Mouse (Mus musculus) CH12.LX (cell line): ENCODE measurements around the gene C130032M10Rik. TPM values are rescaled to one million over a fixed set of nuclear protein-coding genes. Genes with fewer than 3 reads are reported as not detected.

Experiments used
- DNase-seq: peaks from one replicate; pipeline ENCODE4 v3.0.0-alpha.2; 2013; ENCODE audit errors: extremely low read depth
- H3K27ac ChIP-seq: 2 replicates; pipeline ENCODE4 v1.5.1; 2012; ENCODE audit warnings: low read depth, mild to moderate bottlenecking, control low read depth, moderate library complexity; ENCODE audit not compliant: insufficient read depth
- H3K27me3 ChIP-seq: replicated peaks from 2 replicates; pipeline ENCODE3; 2012; ENCODE audit warnings: inconsistent platforms
- H3K36me3 ChIP-seq, 2 experiments: replicated peaks in 1 of 2; 2 replicates each; pipeline versions ENCODE3 to v1.6.1; 2012; ENCODE audit warnings: inconsistent platforms in 1 of 2, low read length in 1 of 2, mild to moderate bottlenecking in 1 of 2, mixed read lengths in 1 of 2, moderate library complexity in 1 of 2; ENCODE audit not compliant: control insufficient read depth in 1 of 2, insufficient read depth in 1 of 2
- H3K4me1 ChIP-seq, 2 experiments: 2 replicates each; pipeline ENCODE4 v1.6.1; 2012; ENCODE audit warnings: inconsistent platforms in 1 of 2, moderate library complexity in 1 of 2; ENCODE audit not compliant: insufficient read depth in 2 of 2, control insufficient read depth in 1 of 2
- H3K4me2 ChIP-seq: 2 replicates; pipeline ENCODE4 v1.6.1; 2012; ENCODE audit warnings: low read depth, mild to moderate bottlenecking, control low read depth; ENCODE audit not compliant: poor library complexity, insufficient read depth, severe bottlenecking
- H3K4me3 ChIP-seq, 3 experiments: fragments of 150-350 bp in 1 of 3; sonication (generic) in 1 of 3; replicated peaks in 1 of 3; 2 replicates each; pipeline versions ENCODE3 to v1.5.1; 2011 to 2012; ENCODE audit warnings: low read depth in 2 of 3, low read length in 2 of 3, mild to moderate bottlenecking in 2 of 3, moderate library complexity in 2 of 3, control low read depth in 1 of 3, improper control_type of control experiment in 1 of 3, inconsistent platforms in 1 of 3, mixed read lengths in 1 of 3; ENCODE audit not compliant: poor library complexity in 1 of 3
- H3K79me2 ChIP-seq: replicated peaks from 2 replicates; pipeline ENCODE4 v1.6.1; 2012; ENCODE audit warnings: mild to moderate bottlenecking, moderate library complexity; ENCODE audit not compliant: control insufficient read depth, poor library complexity, insufficient read depth, severe bottlenecking; ENCODE audit errors: extremely low read depth
- H3K9ac ChIP-seq: 2 replicates; pipeline ENCODE4 v1.6.1; 2012; ENCODE audit warnings: low read depth, mild to moderate bottlenecking, control low read depth, moderate library complexity; ENCODE audit not compliant: insufficient read depth
- H3K9me3 ChIP-seq: replicated peaks from 2 replicates; pipeline ENCODE3; 2012; ENCODE audit warnings: low read length, inconsistent platforms, mixed read lengths
- BHLHE40 ChIP-seq: IDR thresholded peaks from 2 replicates; pipeline ENCODE4 v1.6.1; 2011; ENCODE audit warnings: mild to moderate bottlenecking, low read depth, low read length, improper control_type of control experiment
- CHD1 ChIP-seq: IDR thresholded peaks from 2 replicates; pipeline ENCODE4 v1.6.1; 2012; ENCODE audit warnings: low read depth, low read length, improper control_type of control experiment, inconsistent platforms
- CHD2 ChIP-seq: IDR thresholded peaks from 2 replicates; pipeline ENCODE4 v1.6.1; 2011; ENCODE audit warnings: low read length, improper control_type of control experiment
- CTCF ChIP-seq, 2 experiments: IDR thresholded peaks in 1 of 2; conservative IDR thresholded peaks in 1 of 2; 2 replicates each; pipeline ENCODE4 v1.5.1; 2011 to 2012; ENCODE audit warnings: low read depth in 2 of 2, low read length in 2 of 2, improper control_type of control experiment in 1 of 2, inconsistent platforms in 1 of 2, mild to moderate bottlenecking in 1 of 2, moderate library complexity in 1 of 2
- E2F4 ChIP-seq: IDR thresholded peaks from 2 replicates; pipeline ENCODE4 v1.6.1; 2011; ENCODE audit warnings: low read depth, low read length, improper control_type of control experiment; ENCODE audit not compliant: insufficient replicate concordance
- ELF1 ChIP-seq: IDR thresholded peaks from 2 replicates; pipeline ENCODE4 v1.6.1; 2014; ENCODE audit warnings: low read depth, mild to moderate bottlenecking, inconsistent platforms, low read length, improper control_type of control experiment
- EP300 ChIP-seq: IDR thresholded peaks from 2 replicates; pipeline ENCODE4 v1.6.1; 2011; ENCODE audit warnings: low read length, improper control_type of control experiment
- ETS1 ChIP-seq: conservative IDR thresholded peaks from 2 replicates; pipeline ENCODE4 v1.6.1; 2012; ENCODE audit warnings: low read depth, mild to moderate bottlenecking, inconsistent platforms, low read length, improper control_type of control experiment, moderate library complexity
- HCFC1 ChIP-seq: IDR thresholded peaks from 2 replicates; pipeline ENCODE4 v1.6.1; 2012; ENCODE audit warnings: low read depth, mild to moderate bottlenecking, inconsistent platforms, low read length, improper control_type of control experiment
- IRF4 ChIP-seq: IDR thresholded peaks from 2 replicates; pipeline ENCODE4 v1.6.1; 2014; ENCODE audit warnings: low read depth, mild to moderate bottlenecking, inconsistent platforms, low read length, improper control_type of control experiment
- JUN ChIP-seq: IDR thresholded peaks from 2 replicates; pipeline ENCODE4 v1.6.1; 2011; ENCODE audit warnings: low read depth, mild to moderate bottlenecking, low read length, improper control_type of control experiment, moderate library complexity; ENCODE audit not compliant: insufficient read depth
- JUND ChIP-seq: conservative IDR thresholded peaks from 2 replicates; pipeline ENCODE4 v1.6.1; 2011; ENCODE audit warnings: low read depth, low read length, improper control_type of control experiment
- KAT2A ChIP-seq: IDR thresholded peaks from 2 replicates; pipeline ENCODE4 v1.6.1; 2012; ENCODE audit warnings: low read length, improper control_type of control experiment, inconsistent platforms; ENCODE audit not compliant: insufficient replicate concordance
- MAFK ChIP-seq: IDR thresholded peaks from 2 replicates; pipeline ENCODE4 v1.6.1; 2011; ENCODE audit warnings: low read length, improper control_type of control experiment; ENCODE audit not compliant: insufficient replicate concordance
- MAX ChIP-seq: IDR thresholded peaks from 2 replicates; pipeline ENCODE4 v1.6.1; 2011; ENCODE audit warnings: low read length, improper control_type of control experiment
- MAZ ChIP-seq: IDR thresholded peaks from 2 replicates; pipeline ENCODE4 v1.6.1; 2012; ENCODE audit warnings: low read depth, mild to moderate bottlenecking, inconsistent platforms, low read length, improper control_type of control experiment, moderate library complexity
- MEF2A ChIP-seq: IDR thresholded peaks from 2 replicates; pipeline ENCODE4 v1.6.1; 2014; ENCODE audit warnings: low read depth, mild to moderate bottlenecking, inconsistent platforms, low read length, improper control_type of control experiment, borderline replicate concordance
- MXI1 ChIP-seq: IDR thresholded peaks from 2 replicates; pipeline ENCODE4 v1.6.1; 2011; ENCODE audit warnings: mild to moderate bottlenecking, low read depth, low read length, improper control_type of control experiment
- MYC ChIP-seq: IDR thresholded peaks from 2 replicates; pipeline ENCODE4 v1.6.1; 2011; ENCODE audit warnings: low read depth, mild to moderate bottlenecking, improper control_type of control experiment, low read length
- NRF1 ChIP-seq: IDR thresholded peaks from 2 replicates; pipeline ENCODE4 v1.6.1; 2014; ENCODE audit warnings: low read depth, mild to moderate bottlenecking, inconsistent platforms, low read length, improper control_type of control experiment, moderate library complexity
- PAX5 ChIP-seq: IDR thresholded peaks from 2 replicates; pipeline ENCODE4 v1.6.1; 2012; ENCODE audit warnings: low read length, inconsistent platforms, mixed read lengths
- POLR2A ChIP-seq: IDR thresholded peaks from 2 replicates; pipeline ENCODE4 v1.6.1; 2011; ENCODE audit warnings: low read depth, mild to moderate bottlenecking, improper control_type of control experiment, low read length
- SMC3 ChIP-seq: IDR thresholded peaks from 2 replicates; pipeline ENCODE4 v1.6.1; 2011; ENCODE audit warnings: low read depth, low read length, improper control_type of control experiment
- TBP ChIP-seq: conservative IDR thresholded peaks from 2 replicates; pipeline ENCODE4 v1.6.1; 2011; ENCODE audit warnings: low read depth, low read length, improper control_type of control experiment
- TCF12 ChIP-seq: IDR thresholded peaks from 2 replicates; pipeline ENCODE4 v1.6.1; 2014; ENCODE audit warnings: low read depth, mild to moderate bottlenecking, inconsistent platforms, low read length, improper control_type of control experiment
- UBTF ChIP-seq: IDR thresholded peaks from 2 replicates; pipeline ENCODE4 v1.6.1; 2012; ENCODE audit warnings: low read depth, mild to moderate bottlenecking, inconsistent platforms, low read length, improper control_type of control experiment, moderate library complexity
- USF1 ChIP-seq: IDR thresholded peaks from 2 replicates; pipeline ENCODE4 v1.6.1; 2014; ENCODE audit warnings: low read depth, mild to moderate bottlenecking, inconsistent platforms, low read length, improper control_type of control experiment
- USF2 ChIP-seq: conservative IDR thresholded peaks from 2 replicates; pipeline ENCODE4 v1.6.1; 2011; ENCODE audit warnings: low read depth, low read length, improper control_type of control experiment
- ZC3H11A ChIP-seq: IDR thresholded peaks from 2 replicates; pipeline ENCODE4 v1.6.1; 2012; ENCODE audit warnings: low read depth, mild to moderate bottlenecking, inconsistent platforms, low read length, improper control_type of control experiment
- ZKSCAN1 ChIP-seq: IDR thresholded peaks from 2 replicates; pipeline ENCODE4 v1.6.1; 2012; ENCODE audit warnings: low read depth, inconsistent platforms, low read length, improper control_type of control experiment, borderline replicate concordance
- ZMIZ1 ChIP-seq: IDR thresholded peaks from 2 replicates; pipeline ENCODE4 v1.6.1; 2012; ENCODE audit warnings: low read depth, mild to moderate bottlenecking, inconsistent platforms, low read length, improper control_type of control experiment
- dilution Hi-C: fragments of 300-500 bp; cut with MboI; formaldehyde crosslinking; loops from 2 replicates; pipeline ENCODE4 v1.14.3; 2020; ENCODE audit warnings: low sequenced_read_pairs; ENCODE audit not compliant: extremely low pct_unique_long_range_greater_than_20kb, extremely low pct_ligation_motif_present
- in situ Hi-C: fragments of 300-500 bp; cut with MboI; formaldehyde crosslinking; loops from 3 replicates; pipeline ENCODE4 v1.14.3; 2019; ENCODE audit warnings: low sequenced_read_pairs, low pct_ligation_motif_present, low pct_unique_long_range_greater_than_20kb, mixed read lengths
- polyA plus RNA-seq: library from polyadenylated mRNA; unstranded; fragments of >175 nt; gene quantifications from 2 replicates; pipeline ENCODE4 v1.2.1, GENCODE M21; 2012; ENCODE audit warnings: low read depth; ENCODE audit not compliant: insufficient read length
- total RNA-seq, 2 experiments: library from RNA; depleted of rRNA; stranded (reverse); fragments of 300-350 nt in 1 of 2; fragments of >200 nt in 1 of 2; gene quantifications; 2 replicates each; pipeline ENCODE4 v1.2.3; 2012 to 2014

The C130032M10Rik gene
- total RNA-seq (2012; rRNA removed) (not detected in 2 replicates), total RNA-seq (2014; rRNA removed) (not detected in 2 replicates), polyA plus RNA-seq (not detected in 2 replicates)

GRCm38 (mm10) chr9:114515364-114515763, at the start of gene C130032M10Rik:
C130032M10Rik (plus strand) TSS chr9:114515697.
- dilution Hi-C loops: no loop called here
- Histone ChIP-seq H3K9me3 (peaks cover 15% of the 10 kb centered on the region), H3K4me1 (peaks cover 3 to 16% of the 10 kb centered on the region in 2 experiments; a peak in 3 of 4 replicates), H3K4me3 (no peak within 1 kb of the TSS), H3K36me3 (no peaks in the 10 kb centered on the region), H3K4me2 (no peak within 1 kb of the TSS), H3K9ac (no peak within 1 kb of the TSS), H3K79me2 (no peaks in the 10 kb centered on the region), H3K27me3 (no peaks in the 10 kb centered on the region), H3K27ac (no peak within 1 kb of the TSS)
- DNase-seq: no peak
- no peak for TF ChIP-seq MAZ
- TF ChIP-seq EP300: no peak
- TF ChIP-seq TBP: no peak
- TF ChIP-seq KAT2A: no peak
- TF ChIP-seq CHD2: no peak
- in situ Hi-C loops: loop anchor here (5.0 kb wide), 1 partner anchor 67 kb away; no protein-coding TSS in a partner anchor

GRCm38 (mm10) chr9:114466871-114467270, 48.6 kb upstream of the C130032M10Rik start:
- no peak overlapping the region for H3K4me2 ChIP-seq
- in situ Hi-C loops: no loop called here

GRCm38 (mm10) chr9:114468217-114468616, 47.3 kb upstream of the C130032M10Rik start:
- DNase-seq: no peak
- dilution Hi-C loops: no loop called here
- TF ChIP-seq CHD2 (no peak), JUN (no peak), PAX5 (no peak), MEF2A (no peak), UBTF (no peak), ELF1 (no peak), USF1 (no peak), POLR2A (no peak), EP300 (no peak), SMC3 (no peak), CTCF (conservative IDR thresholded peaks at IDR 0.05 in 1 of 2, IDR thresholded peaks at IDR 0.05 in 1 of 2; ENCODE audit: low read depth in 2 of 2, low read length in 2 of 2) (no peak), BHLHE40 (no peak), NRF1 (no peak), E2F4 (no peak), MAX (no peak), ZC3H11A (no peak)

More at GRCm38 (mm10) chr9:114466871-114467270, 48.6 kb upstream of the C130032M10Rik start:
- H3K9me3 ChIP-seq: peaks cover 10% of the 10 kb centered on the region
- no peak overlapping the region for H3K27ac ChIP-seq
- H3K79me2 ChIP-seq: no peaks in the 10 kb centered on the region
- DNase-seq: no peak
- H3K4me1 ChIP-seq: peaks cover 29 to 80% of the 10 kb centered on the region in 2 experiments
- H3K36me3 ChIP-seq: peaks cover 26 to 81% of the 10 kb centered on the region in 2 experiments
- H3K9ac ChIP-seq: no peak overlapping the region
- H3K27me3 ChIP-seq: no peaks in the 10 kb centered on the region
- no peak overlapping the region for H3K4me3 ChIP-seq
- dilution Hi-C loops: no loop called here
- TF ChIP-seq ZMIZ1: no peak
- TF ChIP-seq MAX: peak; percentile 17; the same call in 1 of the 2 replicates
- no peak for TF ChIP-seq SMC3
- TF ChIP-seq EP300: no peak
- no peak for TF ChIP-seq MYC
- TF ChIP-seq POLR2A: no peak
- no peak for TF ChIP-seq MXI1
- peak; percentile 54 for TF ChIP-seq USF2
- no peak for TF ChIP-seq ZKSCAN1
- no peak for TF ChIP-seq CHD2
- TF ChIP-seq IRF4: no peak
- no peak for TF ChIP-seq TCF12
- TF ChIP-seq JUND: no peak
- no peak for TF ChIP-seq NRF1
- no peak for TF ChIP-seq UBTF
- TF ChIP-seq ETS1: no peak
- peak; percentile 72 for TF ChIP-seq USF1
- TF ChIP-seq MAFK: no peak
- TF ChIP-seq HCFC1: no peak
- TF ChIP-seq CHD1: no peak

More at GRCm38 (mm10) chr9:114468217-114468616, 47.3 kb upstream of the C130032M10Rik start:
- Histone ChIP-seq H3K27ac (no peak overlapping the region), H3K4me1 (peaks cover 29 to 74% of the 10 kb centered on the region in 2 experiments), H3K36me3 (peaks cover 22 to 79% of the 10 kb centered on the region in 2 experiments), H3K27me3 (no peaks in the 10 kb centered on the region), H3K9me3 (peaks cover 10% of the 10 kb centered on the region), H3K79me2 (no peaks in the 10 kb centered on the region), H3K4me3 (no peak overlapping the region), H3K4me2 (no peak overlapping the region), H3K9ac (no peak overlapping the region)
- in situ Hi-C loops: no loop called here
